Mouse (Mus musculus): ENCODE measurements around the gene Klk1b3.
"Not testable (repeated sequence)": the region's sequence is repeated elsewhere in the genome, so short reads cannot be mapped to it uniquely, and the experiment has no call there.

Klk1b3 gene

GRCm38 (mm10) chr7:44197891-44198290 lies at the start of gene Klk1b3:
Klk1b3 (plus strand) TSS chr7:44198191.
- no peak for DNase-seq (ENCODE audit: low read depth)

GRCm38 (mm10) chr7:44179299-44180045 lies 18.5 kb upstream of the Klk1b3 start:
- no peak for DNase-seq (ENCODE audit: low read depth)

- not testable (repeated sequence) for DNase-seq (ENCODE audit: low read depth)
Observed at GRCm38 (mm10) chr7:44186516-44186915, 11.5 kb upstream of the Klk1b3 start.

DNA sequence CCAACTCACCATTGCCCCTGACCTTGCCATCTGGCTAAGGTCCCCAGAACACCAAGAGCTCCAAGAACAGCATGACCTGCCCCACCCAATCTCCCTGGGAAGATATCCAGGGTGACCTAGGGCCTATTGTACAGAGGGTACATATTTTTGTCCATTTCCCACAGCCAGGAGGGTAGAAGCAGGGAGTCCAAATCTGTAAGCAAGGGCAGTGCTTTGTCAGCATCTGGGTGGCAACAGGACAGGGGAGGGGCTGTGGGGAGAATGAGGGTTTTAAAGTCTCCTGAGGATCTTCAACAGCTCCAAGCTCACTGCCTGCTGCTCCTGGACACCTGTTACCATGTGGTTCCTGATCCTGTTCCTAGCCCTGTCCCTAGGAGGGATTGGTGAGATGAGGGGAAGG lies 10.1 kb upstream of the Klk1b3 start, which contains the start of gene Klk1b24:
Gene Klk1b24 (plus strand): TSS at position 301 of the 400 bp plus-strand sequence.
- not testable (repeated sequence) for DNase-seq (ENCODE audit: low read depth)

DNA sequence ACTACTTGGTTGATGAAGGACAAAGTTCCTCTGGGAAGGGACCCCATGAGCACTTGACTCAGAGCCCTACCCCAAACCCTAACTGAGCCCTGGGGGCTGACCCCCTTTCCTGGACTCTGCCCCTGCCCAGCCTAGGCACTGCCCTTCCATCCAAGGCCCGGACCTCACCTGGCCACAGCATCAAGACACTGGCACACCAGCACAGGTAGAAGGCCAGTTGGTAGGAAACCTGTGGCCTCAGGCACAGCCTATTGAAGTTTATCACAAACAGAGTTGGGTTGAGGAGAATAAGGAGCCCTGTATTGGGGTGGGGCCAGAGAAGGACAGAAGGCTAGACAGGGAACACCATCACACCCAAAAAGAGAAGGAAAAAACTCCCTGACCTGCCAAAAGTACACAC lies 4.5 kb upstream of the Klk1b3 start:
- DNase-seq (ENCODE audit: low read depth): not testable (repeated sequence)

DNA sequence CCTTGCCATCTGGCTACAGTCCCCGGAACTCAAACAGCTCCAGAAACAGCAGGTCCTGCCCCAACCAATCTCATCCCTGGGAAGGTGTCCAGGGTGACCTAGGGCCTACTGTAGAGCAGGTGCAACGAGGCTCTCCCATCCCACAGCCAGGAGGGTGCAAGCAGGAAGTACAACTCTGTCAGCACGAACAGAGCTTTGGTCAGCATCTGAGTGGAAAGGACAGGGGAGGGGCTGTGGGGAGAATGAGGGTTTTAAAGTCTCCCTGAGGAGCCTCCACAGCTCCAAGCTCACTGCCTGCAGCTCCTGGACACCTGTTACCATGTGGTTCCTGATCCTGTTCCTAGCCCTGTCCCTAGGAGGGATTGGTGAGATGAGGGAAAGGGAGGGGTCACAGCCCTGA lies 9.1 kb downstream of the Klk1b3 start, which contains the start of gene Klk1b4:
Gene Klk1b4 (plus strand): TSS at position 301 of the 400 bp plus-strand sequence.
- DNase-seq (ENCODE audit: low read depth): not testable (repeated sequence)

- DNase-seq (ENCODE audit: low read depth): no peak
Observed at GRCm38 (mm10) chr7:44208307-44208706, 10.3 kb downstream of the Klk1b3 start.

DNA sequence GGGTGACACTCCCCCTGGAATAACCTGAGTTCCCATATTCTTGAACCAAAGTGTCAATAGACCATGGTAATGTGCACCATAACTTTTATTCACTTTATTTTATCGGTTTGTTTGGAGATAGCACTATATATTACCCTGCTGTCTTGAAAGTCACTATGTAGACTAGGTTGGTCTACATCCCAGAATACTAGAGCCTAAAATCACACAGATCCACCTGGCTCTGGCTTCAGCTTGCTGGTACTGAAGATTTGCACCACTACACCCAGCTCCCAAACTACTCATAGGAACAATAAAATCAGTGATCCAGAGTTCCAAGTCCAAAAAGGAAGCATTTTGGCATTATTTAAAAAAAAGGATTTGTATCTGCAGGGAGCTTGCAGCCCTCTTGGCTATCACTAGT lies 17.7 kb downstream of the Klk1b3 start, which contains the start of gene Klk1b5:
Gene Klk1b5 (plus strand): TSS at position 301 of the 400 bp plus-strand sequence.
- no peak for DNase-seq (ENCODE audit: low read depth)

- not testable (repeated sequence) for DNase-seq (ENCODE audit: low read depth)
Observed at GRCm38 (mm10) chr7:44221601-44222000, 23.6 kb downstream of the Klk1b3 start.

- DNase-seq (ENCODE audit: low read depth): not testable (repeated sequence)
Observed at GRCm38 (mm10) chr7:44222335-44222734, 24.3 kb downstream of the Klk1b3 start.

DNA sequence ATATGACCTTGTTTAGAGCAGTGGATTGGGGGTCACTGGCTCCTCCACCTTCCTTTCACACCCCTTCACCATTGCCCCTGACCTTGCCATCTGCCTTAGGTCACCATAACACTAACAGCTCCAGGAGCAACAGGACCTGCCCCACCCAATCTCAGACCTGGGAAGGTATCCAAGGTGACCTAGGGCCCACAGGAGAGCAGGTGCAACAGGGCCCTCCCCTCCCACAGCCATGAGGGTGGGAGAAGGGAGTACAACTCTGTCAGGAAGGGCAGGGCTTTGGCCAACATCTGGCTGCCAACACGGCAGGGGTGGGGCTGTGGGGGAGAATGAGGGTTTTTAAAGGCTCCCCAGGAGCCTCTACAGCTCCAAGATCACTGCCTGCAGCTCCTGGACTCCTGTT lies 27.1 kb downstream of the Klk1b3 start, which contains the start of gene Klk1:
Gene Klk1 (plus strand): TSS at position 285 of the 400 bp plus-strand sequence.
- no peak for DNase-seq (ENCODE audit: low read depth)

GRCm38 (mm10) chr7:44235909-44236308 lies 37.9 kb downstream of the Klk1b3 start, which contains the start of gene Gm36864:
Gm36864 (plus strand) TSS chr7:44236177.
- DNase-seq (ENCODE audit: low read depth): no peak

GRCm38 (mm10) chr7:44239913-44240312 lies 41.9 kb downstream of the Klk1b3 start:
- DNase-seq (ENCODE audit: low read depth): no peak

GRCm38 (mm10) chr7:44240712-44241111 lies 42.7 kb downstream of the Klk1b3 start:
- no peak for DNase-seq (ENCODE audit: low read depth)

GRCm38 (mm10) chr7:44241163-44241562 lies 43.2 kb downstream of the Klk1b3 start:
- DNase-seq (ENCODE audit: low read depth): no peak

- DNase-seq (ENCODE audit: low read depth): no peak
Observed at GRCm38 (mm10) chr7:44244080-44244479, 46.1 kb downstream of the Klk1b3 start.

GRCm38 (mm10) chr7:44246055-44246983 lies 48.3 kb downstream of the Klk1b3 start, which contains the start of the genes 1700028J19Rik and 2410002F23Rik:
1700028J19Rik (minus strand) TSS chr7:44246695.
2410002F23Rik (plus strand) TSS chr7:44246722.
- DNase-seq (ENCODE audit: low read depth): peak; percentile 94

GRCm38 (mm10) chr7:44246984-44247470 lies 49.0 kb downstream of the Klk1b3 start:
- DNase-seq (ENCODE audit: low read depth): peak; percentile 67

DNA sequence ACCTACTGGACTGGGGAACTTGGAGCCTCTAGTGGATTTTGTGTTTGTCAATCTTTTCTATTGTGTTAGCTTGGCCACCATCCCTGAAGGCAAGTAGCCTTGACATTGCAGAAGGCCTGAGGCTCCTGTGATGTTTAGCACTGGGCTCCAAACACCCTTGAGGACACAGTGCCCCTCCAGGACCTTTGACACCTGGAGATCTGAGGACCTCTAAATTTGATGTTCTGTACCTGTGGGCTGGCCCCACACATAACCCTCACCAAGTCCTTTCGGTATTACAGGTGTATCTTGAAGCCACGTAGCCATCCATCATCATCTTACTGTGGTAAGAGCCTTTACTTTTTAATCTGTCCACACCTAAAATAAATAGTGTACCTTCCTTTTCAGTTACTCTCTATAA lies 50.0 kb downstream of the Klk1b3 start:
- no peak for DNase-seq (ENCODE audit: low read depth)

DNA sequence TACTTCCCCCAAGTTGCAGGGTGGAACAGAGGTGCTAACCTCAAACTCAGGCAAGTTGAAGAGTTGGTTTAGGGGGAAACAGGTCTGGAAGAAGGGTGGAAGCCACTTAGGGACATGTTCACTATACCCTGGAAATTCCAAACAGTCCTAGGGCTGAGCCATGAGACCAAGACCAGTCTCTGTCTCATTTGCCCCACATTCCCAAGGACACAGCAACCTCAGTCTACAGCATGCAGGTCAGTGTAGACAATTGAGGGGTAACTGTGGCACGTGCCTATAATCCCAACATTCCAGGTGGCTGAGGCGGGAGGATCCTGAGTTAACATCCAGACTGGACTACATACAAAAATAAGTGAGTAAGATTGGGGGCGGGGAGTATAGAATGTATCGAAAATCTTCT lies 51.3 kb downstream of the Klk1b3 start:
- no peak for DNase-seq (ENCODE audit: low read depth)

DNA sequence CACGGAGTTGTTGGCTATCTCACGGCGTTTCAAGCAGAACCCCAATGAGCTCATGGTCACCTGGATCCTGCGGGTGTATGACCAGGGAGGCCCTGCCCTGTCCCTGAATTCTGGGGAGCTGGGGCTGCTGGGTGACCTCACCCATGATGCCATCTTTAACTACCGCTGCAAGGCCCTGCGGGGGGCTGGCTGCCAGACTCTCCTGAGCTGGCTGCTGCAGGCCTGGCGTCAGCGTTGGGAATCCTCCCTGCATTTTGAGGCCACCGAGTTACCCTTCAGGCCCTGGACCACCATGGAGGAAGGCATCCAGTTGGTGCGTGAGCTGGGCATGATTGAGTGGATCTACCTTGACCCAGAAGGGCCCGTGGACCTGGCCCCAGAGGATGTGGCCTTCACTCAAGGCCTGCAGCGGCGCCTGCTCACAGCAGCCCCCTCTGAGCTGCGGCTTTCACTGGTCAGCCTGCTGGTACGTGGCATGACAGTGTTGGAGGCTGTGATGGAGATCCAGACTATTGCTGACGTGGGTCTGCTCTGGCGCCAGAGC lies 52.8 kb downstream of the Klk1b3 start:
- DNase-seq (ENCODE audit: low read depth): not testable (repeated sequence)
